In the genomic region with DNA sequence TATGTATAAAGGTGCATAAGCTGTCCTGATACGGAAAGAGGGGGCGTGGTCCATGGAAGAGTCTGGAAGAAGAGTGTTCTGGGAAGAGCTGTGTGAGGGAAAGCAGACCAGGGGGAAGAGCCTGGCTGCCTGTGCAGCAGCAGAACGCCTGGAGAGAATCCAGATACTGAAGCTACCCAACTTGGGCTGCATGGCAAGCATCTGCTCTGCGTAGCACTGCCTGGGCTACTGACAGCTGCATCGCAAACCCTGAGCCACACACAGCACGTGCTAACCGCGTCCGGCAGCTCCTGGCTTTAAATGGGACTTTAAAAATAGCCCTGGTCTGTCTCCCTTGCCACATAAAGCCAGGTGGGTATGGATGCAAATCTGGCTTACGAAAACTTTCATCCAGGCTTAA, we compare ENCODE assay signal across 13 mouse cellular contexts.
DNase-seq lines count a peak whose midpoint lies in the region; ATAC-seq and TF ChIP-seq lines count a peak whose summit lies in the region.
"Had no signal": no experiment of that assay in that cellular context is flagged by ENCODE, and none has a peak within 500 bp of the region (broad histone marks: within the 10 kb centered on the region; RNA-seq: fewer than 3 reads in every experiment).

No protein-coding gene starts in this region.

- intact Hi-C loops in left cerebral cortex, adult 2 months (cut with DNase I): no loop called here

- TF ChIP-seq CTCF in left cerebral cortex, adult 2 months (IDR thresholded peaks at IDR 0.05): no peak

- no peak for ATAC-seq in forebrain, embryonic 14.5 days
- ATAC-seq in forebrain, embryonic 15.5 days (replicated peaks): no peak
- ATAC-seq in limb, embryonic 13.5 days (ENCODE audit: low FRiP score, low read depth): 0 out of 2 replicates have a peak, but pooled peaks have one; percentile 24
- no peak for ATAC-seq in heart, embryonic 12.5 days (ENCODE audit: insufficient number of reproducible peaks, low FRiP score)

- H3K36me3 ChIP-seq in forebrain, embryonic 14.5 days (ENCODE audit: control insufficient read depth, insufficient read depth, low read length): no peaks in the 10 kb centered on the region
- H3K36me3 ChIP-seq in forebrain, embryonic 15.5 days: no peaks in the 10 kb centered on the region
- H3K36me3 ChIP-seq in limb, embryonic 13.5 days: no peaks in the 10 kb centered on the region
- H3K36me3 ChIP-seq in limb, embryonic 10.5 days: no peaks in the 10 kb centered on the region
- H3K36me3 ChIP-seq in heart, embryonic 12.5 days: no peaks in the 10 kb centered on the region

- no peak overlapping the region for H3K9ac ChIP-seq in forebrain, embryonic 14.5 days (ENCODE audit: low read length)
- no peak overlapping the region for H3K9ac ChIP-seq in forebrain, embryonic 15.5 days (replicated peaks)
- no peak overlapping the region for H3K9ac ChIP-seq in limb, embryonic 13.5 days
- H3K9ac ChIP-seq in heart, embryonic 12.5 days: no peak overlapping the region

- 88% methylated on average over 10 of the region's 10 CpGs for WGBS in forebrain, embryonic 14.5 days
- WGBS in forebrain, embryonic 15.5 days: 81% methylated on average over 10 of the region's 10 CpGs
- 49% methylated on average over 10 of the region's 10 CpGs for WGBS in limb, embryonic 13.5 days
- 83% methylated on average over 10 of the region's 10 CpGs for WGBS in limb, embryonic 10.5 days
- WGBS in heart, embryonic 12.5 days: 39% methylated on average over 10 of the region's 10 CpGs

- H3K27me3 ChIP-seq in forebrain, embryonic 14.5 days (replicated peaks; ENCODE audit: control insufficient read depth, insufficient read depth, low read length): no peaks in the 10 kb centered on the region
- no peaks in the 10 kb centered on the region for H3K27me3 ChIP-seq in forebrain, embryonic 15.5 days
- no peaks in the 10 kb centered on the region for H3K27me3 ChIP-seq in limb, embryonic 13.5 days
- H3K27me3 ChIP-seq in limb, embryonic 10.5 days (ENCODE audit: low read depth, poor library complexity, severe bottlenecking): no peaks in the 10 kb centered on the region
- H3K27me3 ChIP-seq in heart, embryonic 12.5 days (replicated peaks): no peaks in the 10 kb centered on the region

- DNase-seq in forebrain, embryonic 14.5 days (ENCODE audit: low spot score): peak; percentile 31
- DNase-seq in limb, embryonic 10.5 days (ENCODE audit: low spot score): no peak
- DNase-seq in left cerebral cortex, adult 2 months (ENCODE audit: extremely low spot score in 1 of 2, low spot score in 2 of 2): no peak
- peak; percentile 55 for DNase-seq in right cerebral cortex, postnatal 25 days
- DNase-seq in adrenal gland, adult 2 months: no peak
- DNase-seq: B cell, adult 2 months; heart, postnatal 4 days; kidney, adult 2 months; thymus, postnatal 36 days had no signal

- H3K4me2 ChIP-seq in forebrain, embryonic 14.5 days (ENCODE audit: low read length): no peak overlapping the region
- H3K4me2 ChIP-seq in forebrain, embryonic 15.5 days (replicated peaks): no peak overlapping the region
- no peak overlapping the region for H3K4me2 ChIP-seq in limb, embryonic 13.5 days (replicated peaks)
- H3K4me2 ChIP-seq in heart, embryonic 12.5 days: no peak overlapping the region

- H3K9me3 ChIP-seq in forebrain, embryonic 14.5 days (replicated peaks; ENCODE audit: control insufficient read depth, low read length): no peaks in the 10 kb centered on the region
- no peaks in the 10 kb centered on the region for H3K9me3 ChIP-seq in forebrain, embryonic 15.5 days
- H3K9me3 ChIP-seq in limb, embryonic 13.5 days: no peaks in the 10 kb centered on the region
- H3K9me3 ChIP-seq in limb, embryonic 10.5 days (replicated peaks): no peaks in the 10 kb centered on the region
- 0 out of 2 replicates have a peak, but pooled peaks cover 6% of the 10 kb centered on the region for H3K9me3 ChIP-seq in heart, embryonic 12.5 days (replicated peaks)

- H3K27ac ChIP-seq in forebrain, embryonic 14.5 days (ENCODE audit: low read depth, low read length): no peak overlapping the region
- H3K27ac ChIP-seq in forebrain, embryonic 15.5 days (replicated peaks): no peak overlapping the region
- H3K27ac ChIP-seq in limb, embryonic 13.5 days: no peak overlapping the region
- no peak overlapping the region for H3K27ac ChIP-seq in limb, embryonic 10.5 days
- H3K27ac ChIP-seq in left cerebral cortex, adult 2 months: peak overlapping the region; percentile 47; the same call in 1 of the 2 replicates
- H3K27ac ChIP-seq in heart, embryonic 12.5 days (ENCODE audit: poor library complexity, severe bottlenecking): no peak overlapping the region

- H3K4me1 ChIP-seq in forebrain, embryonic 14.5 days (ENCODE audit: control insufficient read depth, insufficient read depth, low read length): peaks cover 4% of the 10 kb centered on the region; the same call in 1 of the 2 replicates
- peaks cover 7% of the 10 kb centered on the region; the same call in 1 of the 2 replicates for H3K4me1 ChIP-seq in forebrain, embryonic 15.5 days
- H3K4me1 ChIP-seq in limb, embryonic 13.5 days: no peaks in the 10 kb centered on the region
- no peaks in the 10 kb centered on the region for H3K4me1 ChIP-seq in limb, embryonic 10.5 days
- 0 out of 2 replicates have a peak, but pooled peaks cover 5% of the 10 kb centered on the region for H3K4me1 ChIP-seq in heart, embryonic 12.5 days (replicated peaks)

- H3K4me3 ChIP-seq in forebrain, embryonic 14.5 days (ENCODE audit: low read depth, low read length): no peak overlapping the region
- no peak overlapping the region for H3K4me3 ChIP-seq in forebrain, embryonic 15.5 days
- H3K4me3 ChIP-seq in limb, embryonic 13.5 days: no peak overlapping the region
- no peak overlapping the region for H3K4me3 ChIP-seq in limb, embryonic 10.5 days
- no peak overlapping the region for H3K4me3 ChIP-seq in left cerebral cortex, adult 2 months
- no peak overlapping the region for H3K4me3 ChIP-seq in heart, embryonic 12.5 days
- H3K4me3 ChIP-seq: megakaryocyte, embryonic 14.5 days had no signal

Comparison
In these comparisons a context has a peak if more than half of its experiments do, and no peak if none do; other contexts are left out.
1. DNase-seq: peak in forebrain, embryonic 14.5 days (single experiment) and right cerebral cortex, postnatal 25 days (single experiment); none in limb, embryonic 10.5 days (single experiment), left cerebral cortex, adult 2 months (0 of 2) and adrenal gland, adult 2 months (single experiment).